Mouse (Mus musculus) central nervous system, embryonic 11.5 days (tissue): ENCODE data around the gene Otogl. TPM values are rescaled to one million over a fixed set of nuclear protein-coding genes. Genes with fewer than 3 reads are reported as not detected.

Source experiments
- polyA plus RNA-seq: library from polyadenylated mRNA; depleted of rRNA; stranded (reverse); fragments of >200 nt; gene quantifications from 2 replicates; pipeline ENCODE4 v1.2.3, GENCODE M21; 2012; rRNA removed

Gene Otogl
- 0.07 and 0.22 TPM in 2 replicates for polyA plus RNA-seq

DNA sequence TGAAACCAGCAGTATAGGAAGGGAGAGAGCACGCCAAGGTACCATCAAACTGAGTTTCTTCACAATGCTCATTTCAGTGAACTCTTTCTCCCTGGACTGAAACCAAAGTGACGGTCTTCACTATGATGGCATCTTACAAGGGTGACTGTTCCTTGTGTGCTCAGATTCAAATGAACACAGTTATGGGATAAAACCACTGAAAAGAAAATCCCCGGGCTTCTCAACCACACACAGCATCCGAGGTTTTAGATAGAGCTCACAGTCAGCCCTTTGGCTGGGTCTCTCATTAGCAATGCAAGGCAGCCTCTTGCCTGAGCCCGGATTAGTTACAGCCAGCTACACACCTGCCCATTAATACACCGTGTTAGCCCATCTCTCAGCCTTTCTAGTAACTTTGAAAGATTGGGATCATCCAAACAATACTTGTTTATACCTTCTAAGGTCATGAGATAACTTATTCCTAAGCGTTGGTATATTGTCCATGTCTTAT is at the start of gene Otogl:
Gene Otogl, minus strand, starts transcription at position 51 of the 490 bp plus-strand sequence.

GRCm38 (mm10) chr10:107719806-107720205 is 192.1 kb downstream of the Otogl start, which contains the start of gene Ptprq:
Gene Ptprq, minus strand, starts transcription at chr10:107720051.

Other genes with a start within 250 kb of the Otogl start
- 0.05 and 0.12 TPM in 2 replicates for gene Ptprq, start 192.1 kb downstream of the Otogl start, polyA plus RNA-seq